Mouse (Mus musculus): Measurements from ENCODE around the gene Sec1.

DNA sequence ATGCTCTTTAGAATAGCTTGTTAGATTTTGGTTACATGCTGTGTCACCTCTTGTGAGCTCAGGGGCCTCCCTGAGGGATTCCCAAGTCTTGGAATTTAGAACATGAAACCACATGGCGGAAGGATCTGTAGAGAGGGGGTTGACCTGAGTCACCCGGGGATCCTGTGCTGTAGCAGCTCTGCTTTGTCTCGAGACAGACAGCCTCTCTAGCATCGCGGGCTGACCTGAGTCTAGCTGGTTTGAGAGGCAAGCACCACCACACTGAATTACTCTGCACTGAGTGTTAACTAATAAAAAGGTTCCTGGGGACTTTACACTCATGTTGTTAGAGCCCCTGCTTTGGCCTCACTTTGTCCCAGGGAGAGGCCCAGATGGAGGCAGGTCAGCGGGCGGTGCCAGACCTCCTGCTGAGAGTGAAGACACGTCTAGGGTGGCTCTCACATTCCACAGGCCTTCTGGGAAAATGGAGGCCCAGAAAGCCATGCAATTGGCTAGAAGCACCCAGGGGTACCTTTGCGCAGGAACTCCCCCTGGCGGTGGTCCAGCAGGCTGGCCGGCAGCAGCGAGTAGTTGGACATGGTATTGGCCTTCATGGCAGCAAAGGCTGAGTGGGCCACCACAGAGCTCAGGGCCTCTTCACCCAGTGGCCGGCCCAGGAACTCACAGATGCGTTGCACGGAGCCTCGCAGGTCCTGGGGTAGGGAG, 36.7 kb upstream of the Sec1 start:
- TF ChIP-seq CTCF (IDR thresholded peaks at IDR 0.05; ENCODE audit: borderline replicate concordance, insufficient read depth, low read length) (no peak), POLR2A (IDR thresholded peaks at IDR 0.05; ENCODE audit: low read depth, low read length) (no peak)

Measured in embryonic fibroblast, embryonic 13.5 days (primary cell).